12 mouse cellular contexts compared by ENCODE assay signal in the genomic region with DNA sequence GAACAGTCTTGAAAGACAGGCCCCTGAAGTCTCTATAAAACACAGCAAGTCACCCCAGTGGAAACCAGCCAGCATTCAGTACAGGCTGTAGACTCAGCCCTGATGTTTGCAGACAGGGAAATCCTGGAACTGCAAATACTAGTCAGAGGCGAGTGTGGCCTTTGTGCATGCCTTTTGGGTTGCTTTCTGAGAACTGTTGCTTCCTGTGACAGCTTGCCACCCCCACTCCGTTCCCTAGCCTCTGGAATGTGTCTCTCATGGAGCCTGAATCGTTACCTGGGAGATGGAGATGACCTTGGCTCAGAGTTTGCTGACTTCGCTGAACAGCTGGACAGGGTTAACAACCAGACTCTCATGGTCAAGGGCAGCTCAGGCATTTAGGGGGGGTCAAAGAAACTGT.
DNase-seq lines count a peak whose midpoint lies in the region; ATAC-seq lines count a peak whose summit lies in the region.
"Had no signal": no experiment of that assay in that cellular context is flagged by ENCODE, and none has a peak within 500 bp of the region (broad histone marks: within the 10 kb centered on the region; RNA-seq: fewer than 3 reads in every experiment).

No protein-coding gene starts in this region.

- no peak overlapping the region for H3K4me3 ChIP-seq in kidney, embryonic 15.5 days (replicated peaks)
- H3K4me3 ChIP-seq in liver, embryonic 13.5 days (replicated peaks) = no peak overlapping the region

- ATAC-seq in kidney, embryonic 15.5 days (replicated peaks; ENCODE audit: low FRiP score) = no peak
- peak; percentile 51 for ATAC-seq in liver, embryonic 13.5 days (ENCODE audit: low read depth)

- intact Hi-C loops in gastrocnemius, postnatal 14 days (cut with DNase I; ENCODE audit: low total_unique reads) = no loop called here

- DNase-seq in kidney, adult 8-10 months = peak; percentile 68 to 71
- peak; percentile 41 for DNase-seq in adrenal gland, postnatal 10 days
- peak; percentile 5 for DNase-seq in embryo, embryonic 9.5 days (ENCODE audit: extremely low spot score)
- DNase-seq in liver, embryonic 13.5 days = no peak
- no peak for DNase-seq in layer of hippocampus, adult 8-10 months (ENCODE audit: low spot score in 2 of 2)
- DNase-seq in spleen, postnatal 14 days (ENCODE audit: low spot score in 2 of 2) = no peak
- DNase-seq in gastrocnemius, postnatal 14 days = no peak
- DNase-seq: cerebellum, postnatal 25 days; heart, adult 18-20 months; heart, postnatal 10 days; left cerebral cortex, postnatal 4 days had no signal

- H3K36me3 ChIP-seq in kidney, embryonic 15.5 days = no peaks in the 10 kb centered on the region
- H3K36me3 ChIP-seq in liver, embryonic 13.5 days = no peaks in the 10 kb centered on the region

- H3K9ac ChIP-seq in kidney, embryonic 15.5 days = no peak overlapping the region
- no peak overlapping the region for H3K9ac ChIP-seq in liver, embryonic 13.5 days

- no peak overlapping the region for H3K27ac ChIP-seq in kidney, embryonic 15.5 days
- H3K27ac ChIP-seq in liver, embryonic 13.5 days = no peak overlapping the region

- H3K9me3 ChIP-seq in kidney, embryonic 15.5 days (replicated peaks) = no peaks in the 10 kb centered on the region
- H3K9me3 ChIP-seq in liver, embryonic 13.5 days (replicated peaks) = no peaks in the 10 kb centered on the region

- WGBS in kidney, embryonic 15.5 days = 32% methylated on average over 4 of the region's 4 CpGs
- WGBS in liver, embryonic 13.5 days (ENCODE audit: insufficient replicate concordance) = 37% methylated on average over 4 of the region's 4 CpGs

- H3K27me3 ChIP-seq in kidney, embryonic 15.5 days = no peaks in the 10 kb centered on the region
- H3K27me3 ChIP-seq in liver, embryonic 13.5 days = no peaks in the 10 kb centered on the region

- no peaks in the 10 kb centered on the region for H3K4me1 ChIP-seq in kidney, embryonic 15.5 days
- no peaks in the 10 kb centered on the region for H3K4me1 ChIP-seq in liver, embryonic 13.5 days (replicated peaks)

- H3K4me2 ChIP-seq in kidney, embryonic 15.5 days = no peak overlapping the region
- no peak overlapping the region for H3K4me2 ChIP-seq in liver, embryonic 13.5 days

Comparison
In these comparisons a context has a peak if more than half of its experiments do, and no peak if none do; other contexts are left out.
1. DNase-seq: peak in kidney, adult 8-10 months (2 of 2), adrenal gland, postnatal 10 days (single experiment) and embryo, embryonic 9.5 days (single experiment); none in liver, embryonic 13.5 days (single experiment), layer of hippocampus, adult 8-10 months (0 of 2), spleen, postnatal 14 days (0 of 2) and gastrocnemius, postnatal 14 days (single experiment).